ENCODE assay signal across 8 mouse cellular contexts in genomic region chr6:108784056-108784455, GRCm38 (mm10). TPM values are rescaled to one million over a fixed set of nuclear protein-coding genes. Genes with fewer than 3 reads are reported as not detected.
A peak's percentile ranks its signal among the peaks of the same experiment; 100 is the strongest.
DNase-seq lines count a peak whose midpoint lies in the region; ATAC-seq and TF ChIP-seq lines count a peak whose summit lies in the region.

No protein-coding gene starts in this region.

- no peak for DNase-seq in thymus, adult 2 months
- DNase-seq in thymus, postnatal 4 days, result no peak
- peak; percentile 19 for DNase-seq in c-Kit-positive CD71-positive TER-119-negative erythroid progenitor cells, embryonic 14.5 days (ENCODE audit: low read depth)
- no peak for DNase-seq in hindbrain, postnatal 0 days (ENCODE audit: low spot score)
- peak; percentile 81 for DNase-seq in lung, postnatal 36 days
- DNase-seq in T-cell, adult 2 months (ENCODE audit: low spot score), result no peak
- DNase-seq in right cerebral cortex, postnatal 10 days (ENCODE audit: low spot score in 2 of 2), result no peak
- no peak for DNase-seq in cerebellum, adult 11 months

- H3K27ac ChIP-seq in thymus, adult 2 months (ENCODE audit: control insufficient read depth, insufficient read depth, low read length), result no peak overlapping the region
- H3K27ac ChIP-seq in hindbrain, postnatal 0 days, result peak overlapping the region; percentile 87; the same call in 1 of the 2 replicates

- peak overlapping the region; percentile 74 for H3K4me2 ChIP-seq in hindbrain, postnatal 0 days (ENCODE audit: low read depth, low read length)

- TF ChIP-seq POLR2A in thymus, adult 2 months (IDR thresholded peaks at IDR 0.05; ENCODE audit: control insufficient read depth, extremely low read depth, insufficient read depth, low read length, poor library complexity), result no peak

- peaks cover 8% of the 10 kb centered on the region for H3K4me1 ChIP-seq in thymus, adult 2 months (replicated peaks; ENCODE audit: control insufficient read depth, insufficient read depth, low read length)
- peaks cover 8% of the 10 kb centered on the region for H3K4me1 ChIP-seq in hindbrain, postnatal 0 days (ENCODE audit: insufficient read depth, low read length)

- peak overlapping the region; percentile 30; the same call in 1 of the 2 replicates for H3K4me3 ChIP-seq in thymus, adult 2 months (ENCODE audit: control insufficient read depth, insufficient read depth, low read length)
- H3K4me3 ChIP-seq in hindbrain, postnatal 0 days (ENCODE audit: low read length), result peak overlapping the region; percentile 88

- no peak for TF ChIP-seq CTCF in thymus, adult 2 months (IDR thresholded peaks at IDR 0.05; ENCODE audit: borderline replicate concordance, control insufficient read depth, extremely low read depth, insufficient read depth, low read length, poor library complexity)
- TF ChIP-seq CTCF in hindbrain, postnatal 0 days (IDR thresholded peaks at IDR 0.05; ENCODE audit: low read depth), result no peak

- WGBS in thymus, adult 2 months, result 18% methylated on average over 11 of the region's 11 CpGs
- 30% methylated on average over 11 of the region's 11 CpGs for WGBS in hindbrain, postnatal 0 days

- ATAC-seq in hindbrain, postnatal 0 days, result no peak

- H3K27me3 ChIP-seq in thymus, adult 2 months (ENCODE audit: control insufficient read depth, insufficient read depth, low read length), result no peaks in the 10 kb centered on the region
- H3K27me3 ChIP-seq in hindbrain, postnatal 0 days (ENCODE audit: insufficient read depth, low read length), result no peaks in the 10 kb centered on the region

- no peaks in the 10 kb centered on the region for H3K9me3 ChIP-seq in hindbrain, postnatal 0 days (ENCODE audit: low read length)

- no peaks in the 10 kb centered on the region for H3K36me3 ChIP-seq in thymus, adult 2 months (ENCODE audit: control insufficient read depth, insufficient read depth, low read length)
- no peaks in the 10 kb centered on the region for H3K36me3 ChIP-seq in hindbrain, postnatal 0 days (ENCODE audit: insufficient read depth, low read length)

- peak overlapping the region; percentile 96 for H3K9ac ChIP-seq in hindbrain, postnatal 0 days (replicated peaks; ENCODE audit: low read length)

RNA-seq across cellular contexts. Expression of gene Arl8b, which starts 1.2 kb away (rescaled TPM):
- 22.1 and 22.3 TPM in 2 replicates for polyA plus RNA-seq in thymus, adult 2 months (2012; rRNA removed)
- 59.6 and 71.8 TPM in 2 replicates for total RNA-seq in hindbrain, postnatal 0 days (2014; rRNA removed)
- polyA plus RNA-seq in hindbrain, postnatal 0 days (2015; fragmentation: Nextera tagmentation; extraction: Ambion mirVana), result 102 and 104 TPM in 2 replicates

RNA-seq across cellular contexts. Expression of gene Edem1, which starts 44.4 kb away (rescaled TPM):
- 241 and 286 TPM in 2 replicates for polyA plus RNA-seq in thymus, adult 2 months (2012; rRNA removed)
- total RNA-seq in hindbrain, postnatal 0 days (2014; rRNA removed), result 12.6 and 13.4 TPM in 2 replicates
- polyA plus RNA-seq in hindbrain, postnatal 0 days (2015; fragmentation: Nextera tagmentation; extraction: Ambion mirVana), result 4.9 and 5.0 TPM in 2 replicates

Comparison
In these comparisons a context has a peak if more than half of its experiments do, and no peak if none do; other contexts are left out.
1. DNase-seq: peak in c-Kit-positive CD71-positive TER-119-negative erythroid progenitor cells, embryonic 14.5 days (single experiment) and lung, postnatal 36 days (single experiment); none in thymus, adult 2 months (single experiment), thymus, postnatal 4 days (single experiment), hindbrain, postnatal 0 days (single experiment), T-cell, adult 2 months (single experiment), right cerebral cortex, postnatal 10 days (0 of 2) and cerebellum, adult 11 months (single experiment).
2. RNA of gene Edem1, which starts 44.4 kb away (polyA plus RNA-seq): 241 to 286 TPM in thymus, adult 2 months; 4.9 to 5.0 TPM in hindbrain, postnatal 0 days; every median in the first group is over 10 times any median in the second.